Mouse (Mus musculus) liver, embryonic 14.5 days (tissue): ENCODE results near the gene Spock1. TPM values are rescaled to one million over a fixed set of nuclear protein-coding genes. Genes with fewer than 3 reads are reported as not detected.

Experiments used
- ATAC-seq: fragments of 200-750 bp; cut with Nextera tagmentation; 2 replicates; pipeline ENCODE4 v1.8.0; 2017; ENCODE audit warnings: moderate number of reproducible peaks, mild to moderate bottlenecking, moderate library complexity; ENCODE audit not compliant: insufficient read depth
- DNase-seq, 3 experiments: peaks; one replicate each; pipeline ENCODE4 v3.0.0-alpha.2; 2012 to 2013; ENCODE audit warnings: low read depth in 3 of 3, low spot score in 3 of 3
- H3K27ac ChIP-seq: fragments of 300-500 bp; sonication (generic); 2 replicates; pipeline ENCODE4 v1.5.1; 2014; ENCODE audit warnings: moderate library complexity, mild to moderate bottlenecking, control low read depth, inconsistent platforms
- H3K27me3 ChIP-seq: fragments of 300-500 bp; sonication (generic); 2 replicates; pipeline ENCODE4 v1.6.1; 2014; ENCODE audit warnings: mild to moderate bottlenecking, low read length, moderate library complexity; ENCODE audit not compliant: control insufficient read depth, insufficient read depth
- H3K36me3 ChIP-seq: fragments of 300-500 bp; sonication (generic); replicated peaks from 2 replicates; pipeline ENCODE4 v1.6.1; 2014; ENCODE audit warnings: low read depth; ENCODE audit not compliant: control insufficient read depth, insufficient read depth
- H3K4me1 ChIP-seq, 2 experiments: fragments of 200-500 bp in 1 of 2; fragments of 300-500 bp in 1 of 2; sonication (generic) in 1 of 2; replicated peaks; 2 replicates each; pipeline ENCODE4 v1.6.1; 2012 to 2014; ENCODE audit warnings: antibody characterized with exemption in 1 of 2, inconsistent platforms in 1 of 2, low read length in 1 of 2; ENCODE audit not compliant: control insufficient read depth in 2 of 2, insufficient read depth in 2 of 2
- H3K4me2 ChIP-seq: fragments of 300-500 bp; sonication (generic); 2 replicates; pipeline ENCODE4 v1.6.1; 2014; ENCODE audit warnings: low read depth, mild to moderate bottlenecking, control low read depth, moderate library complexity
- H3K4me3 ChIP-seq, 2 experiments: fragments of 200-500 bp in 1 of 2; fragments of 300-500 bp in 1 of 2; sonication (generic) in 1 of 2; 2 replicates each; pipeline ENCODE4 v1.5.1; 2012 to 2014; ENCODE audit warnings: low read depth in 2 of 2, low read length in 2 of 2, mild to moderate bottlenecking in 2 of 2, control low read depth in 1 of 2, inconsistent platforms in 1 of 2, moderate library complexity in 1 of 2; ENCODE audit not compliant: insufficient read depth in 1 of 2
- H3K9ac ChIP-seq: fragments of 300-500 bp; sonication (generic); replicated peaks from 2 replicates; pipeline ENCODE4 v1.6.1; 2014; ENCODE audit warnings: mild to moderate bottlenecking, control low read depth, moderate library complexity
- H3K9me3 ChIP-seq: fragments of 300-500 bp; sonication (generic); 2 replicates; pipeline ENCODE4 v1.6.1; 2016; ENCODE audit warnings: low read length, mixed read lengths; ENCODE audit not compliant: control insufficient read depth
- CTCF ChIP-seq: IDR thresholded peaks from 2 replicates; pipeline ENCODE4 v1.5.1; 2016; ENCODE audit warnings: antibody characterized with exemption, low read depth, control low read depth
- EP300 ChIP-seq: IDR thresholded peaks from 2 replicates; pipeline ENCODE4 v1.6.1; 2016; ENCODE audit warnings: antibody characterized with exemption, low read depth
- WGBS: fragments of 180-500 bp; shearing (Covaris S2); extraction: QIAGEN DNeasy Blood & Tissue Kit; methylation state at CpG from one replicate; pipeline ENCODE4 v1.1.7; 2014; ENCODE audit not compliant: insufficient replicate concordance; 5-methylcytosine and 5-hydroxymethylcytosine counted together
- polyA plus RNA-seq, 2 experiments: library from polyadenylated mRNA; depleted of rRNA in 1 of 2; stranded (reverse) in 1 of 2; unstranded in 1 of 2; fragments of >200 nt; fragmentation: Nextera tagmentation in 1 of 2; extraction: Ambion mirVana in 1 of 2; gene quantifications; 2 replicates each; pipeline versions ENCODE4 v1.2.1 to v1.2.3; 2012 to 2014

Gene Spock1
- polyA plus RNA-seq, 2 experiments, result 0.06 TPM; not detected in 1

DNA sequence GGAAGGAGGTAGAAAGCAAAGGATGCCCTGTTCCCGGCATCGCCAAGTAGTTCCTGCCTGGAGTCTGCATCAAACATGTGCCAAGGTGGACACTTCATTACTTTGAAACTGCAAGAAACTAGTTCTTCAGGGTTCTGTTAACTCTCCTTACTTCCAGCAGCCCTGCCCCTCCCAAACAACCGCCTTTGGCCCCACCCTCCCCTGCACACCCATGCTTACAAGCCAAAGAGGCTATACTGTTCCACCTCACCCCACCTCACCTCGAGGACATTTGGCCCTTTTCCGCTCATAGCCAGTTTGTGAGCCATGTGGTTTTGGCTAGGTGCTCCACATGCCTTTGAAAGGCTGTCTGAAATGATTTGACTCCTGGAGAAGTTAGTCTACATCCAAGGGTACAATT is 211.4 kb downstream of the Spock1 start:
- no peaks in the 10 kb centered on the region for H3K36me3 ChIP-seq
- 57% methylated on average over 5 of the region's 5 CpGs for WGBS
- ATAC-seq, result 0 out of 2 replicates have a peak, but pooled peaks have one; percentile 35
- H3K4me3 ChIP-seq, result no peak overlapping the region
- no peak for DNase-seq
- no peaks in the 10 kb centered on the region for H3K27me3 ChIP-seq
- H3K4me2 ChIP-seq, result no peak overlapping the region
- no peak overlapping the region for H3K27ac ChIP-seq
- TF ChIP-seq CTCF (no peak), EP300 (no peak)
- peaks cover 3 to 5% of the 10 kb centered on the region in 2 experiments; a peak in 3 of 4 replicates for H3K4me1 ChIP-seq
- no peak overlapping the region for H3K9ac ChIP-seq
- H3K9me3 ChIP-seq, result no peaks in the 10 kb centered on the region

DNA sequence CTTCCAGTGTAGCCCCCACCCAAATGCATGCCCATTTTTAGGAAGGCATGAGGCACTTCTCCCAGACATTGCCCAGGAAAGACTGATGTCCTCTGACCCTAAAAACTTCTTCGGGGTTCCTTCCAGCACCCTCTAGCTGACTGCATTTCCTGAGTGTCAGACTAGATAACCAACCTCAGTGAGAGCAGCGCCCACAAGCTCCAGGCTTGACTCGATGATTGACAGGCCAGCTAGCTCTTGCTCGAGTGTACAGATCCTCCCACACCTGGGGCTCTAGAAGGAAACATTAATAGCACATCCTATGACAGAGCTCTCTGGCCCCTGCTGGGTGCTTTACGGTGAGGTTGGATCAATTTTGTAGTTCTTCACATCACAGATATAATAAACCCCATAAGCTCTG is 219.2 kb downstream of the Spock1 start:
- no peaks in the 10 kb centered on the region for H3K36me3 ChIP-seq
- H3K4me1 ChIP-seq, result peaks cover 10 to 16% of the 10 kb centered on the region in 2 experiments; a peak in 3 of 4 replicates
- H3K9me3 ChIP-seq, result no peaks in the 10 kb centered on the region
- WGBS, result 21% methylated on average over 5 of the region's 5 CpGs
- H3K27ac ChIP-seq, result peak overlapping the region; percentile 17
- H3K9ac ChIP-seq, result no peak overlapping the region
- TF ChIP-seq EP300, result no peak
- TF ChIP-seq CTCF, result 0 out of 2 replicates have a peak, but pooled peaks have one; percentile 5
- H3K4me3 ChIP-seq, result no peak overlapping the region
- no peaks in the 10 kb centered on the region for H3K27me3 ChIP-seq
- DNase-seq (no peak), ATAC-seq (peak; percentile 71)
- no peak overlapping the region for H3K4me2 ChIP-seq

DNA sequence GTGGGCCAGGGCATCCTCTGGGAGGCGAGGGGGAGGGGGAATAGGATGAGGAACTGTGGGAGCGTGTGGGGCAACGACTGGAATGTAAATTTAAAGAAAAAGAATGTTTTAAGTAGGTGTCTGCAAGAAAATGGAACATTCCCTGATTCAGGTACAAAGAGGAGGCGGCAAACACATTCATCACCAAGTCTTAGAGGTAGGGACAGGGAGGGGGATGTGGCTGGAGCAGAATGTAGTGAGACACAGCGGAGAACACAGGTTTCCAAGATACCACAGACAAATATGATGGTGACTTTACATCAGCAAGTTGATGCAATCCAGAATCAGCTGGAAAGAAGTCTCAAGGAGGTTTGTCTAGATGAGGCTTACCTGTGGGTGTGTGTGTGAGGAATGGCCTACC is 221.7 kb downstream of the Spock1 start:
- H3K27ac ChIP-seq, result no peak overlapping the region

DNA sequence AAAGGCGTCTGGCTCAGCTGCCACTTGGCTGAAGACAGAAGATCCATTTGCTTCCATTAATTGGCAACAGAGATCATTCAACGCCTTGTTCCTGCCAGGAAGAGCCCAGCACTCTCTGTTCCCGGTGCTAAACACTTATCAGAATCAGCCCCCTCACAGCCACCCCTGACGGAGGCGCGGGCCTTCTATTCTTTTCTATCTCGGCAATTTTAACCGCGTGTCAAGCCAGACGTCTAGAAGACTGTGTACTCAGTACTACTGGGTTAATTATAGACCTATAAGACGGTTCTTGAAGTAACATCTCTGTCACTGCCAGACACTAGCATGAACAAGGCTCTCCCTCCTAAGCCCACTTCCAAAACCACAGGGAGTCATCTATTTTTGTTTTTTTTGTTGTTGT is 222.9 kb downstream of the Spock1 start:
- Histone ChIP-seq H3K4me2 (no peak overlapping the region), H3K36me3 (no peaks in the 10 kb centered on the region), H3K4me3 (no peak overlapping the region), H3K27me3 (no peaks in the 10 kb centered on the region), H3K9ac (no peak overlapping the region), H3K4me1 (peaks cover 10 to 16% of the 10 kb centered on the region in 2 experiments; a peak in 3 of 4 replicates), H3K27ac (no peak overlapping the region), H3K9me3 (no peaks in the 10 kb centered on the region)
- ATAC-seq, result no peak
- DNase-seq, result no peak
- TF ChIP-seq EP300 (no peak), CTCF (no peak)
- WGBS, result 62% methylated on average over 11 of the region's 11 CpGs

More for the DNA sequence above, 221.7 kb downstream of the Spock1 start:
- TF ChIP-seq EP300 (no peak), CTCF (no peak)
- Histone ChIP-seq H3K9ac (no peak overlapping the region), H3K9me3 (no peaks in the 10 kb centered on the region), H3K36me3 (no peaks in the 10 kb centered on the region), H3K27me3 (no peaks in the 10 kb centered on the region), H3K4me2 (no peak overlapping the region), H3K4me1 (peaks cover 10 to 16% of the 10 kb centered on the region in 2 experiments; a peak in 3 of 4 replicates), H3K4me3 (no peak overlapping the region)
- DNase-seq (no peak), ATAC-seq (no peak)
- 65% methylated on average over 5 of the region's 5 CpGs for WGBS

GRCm38 (mm10) chr13:57679591-57679990 is 228.5 kb downstream of the Spock1 start:
- no peak overlapping the region for H3K4me2 ChIP-seq
- no peaks in the 10 kb centered on the region for H3K27me3 ChIP-seq
- WGBS, result 64% methylated on average over 2 of the region's 2 CpGs
- peaks cover 17% of the 10 kb centered on the region in 2 experiments for H3K4me1 ChIP-seq
- TF ChIP-seq CTCF (no peak), EP300 (no peak)
- H3K4me3 ChIP-seq, result no peak overlapping the region
- H3K36me3 ChIP-seq, result no peaks in the 10 kb centered on the region
- H3K27ac ChIP-seq, result no peak overlapping the region
- ATAC-seq (no peak), DNase-seq (no peak)
- H3K9ac ChIP-seq, result no peak overlapping the region
- no peaks in the 10 kb centered on the region for H3K9me3 ChIP-seq
